Mouse (Mus musculus): ENCODE results near the gene Dld. TPM values are rescaled to one million over a fixed set of nuclear protein-coding genes. Genes with fewer than 3 reads are reported as not detected.

The Dld gene
- polyA plus RNA-seq, 1 experiment from 2014 or later, result 141 TPM

DNA sequence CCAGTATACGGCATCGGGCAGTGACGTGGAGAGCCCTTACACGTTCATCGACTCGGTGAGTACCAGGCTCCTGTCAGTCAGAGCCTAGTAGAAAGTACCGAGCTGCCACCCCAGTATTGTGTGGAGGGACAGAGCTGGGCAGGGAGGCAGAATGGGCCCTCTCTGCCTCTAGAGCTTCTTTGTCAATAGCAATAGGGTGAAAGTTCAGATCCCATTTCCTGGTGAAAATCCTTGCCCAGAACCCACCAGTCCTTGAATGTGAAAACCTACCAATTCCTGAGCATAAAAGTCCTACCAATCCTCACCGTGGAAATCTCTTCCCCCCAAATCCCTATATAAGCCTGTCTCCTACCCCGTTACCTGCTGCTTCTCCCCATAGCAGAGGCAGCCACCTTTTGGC lies 51.0 kb downstream of the Dld start:
- no peak overlapping the region for H3K4me2 ChIP-seq (ENCODE audit: low read depth)
- no peak overlapping the region for H3K9ac ChIP-seq (ENCODE audit: low read length)
- DNase-seq (ENCODE audit: low spot score) (no peak), ATAC-seq (ENCODE audit: insufficient read depth, low FRiP score, low TSS enrichment) (no peak)
- H3K4me3 ChIP-seq (ENCODE audit: low read depth, low read length), result no peak overlapping the region
- 94% methylated on average over 9 of the region's 9 CpGs for WGBS
- no peaks in the 10 kb centered on the region for H3K27me3 ChIP-seq (ENCODE audit: control insufficient read depth, insufficient read depth, low read length)
- H3K27ac ChIP-seq (ENCODE audit: low read depth, low read length), result no peak overlapping the region
- H3K36me3 ChIP-seq (ENCODE audit: control insufficient read depth, insufficient read depth, low read length), result peaks cover under 1% of the 10 kb centered on the region
- H3K9me3 ChIP-seq (ENCODE audit: control insufficient read depth, low read length), result no peaks in the 10 kb centered on the region
- peaks cover 2% of the 10 kb centered on the region; the same call in 1 of the 2 replicates for H3K4me1 ChIP-seq (ENCODE audit: control insufficient read depth, insufficient read depth, low read length)

DNA sequence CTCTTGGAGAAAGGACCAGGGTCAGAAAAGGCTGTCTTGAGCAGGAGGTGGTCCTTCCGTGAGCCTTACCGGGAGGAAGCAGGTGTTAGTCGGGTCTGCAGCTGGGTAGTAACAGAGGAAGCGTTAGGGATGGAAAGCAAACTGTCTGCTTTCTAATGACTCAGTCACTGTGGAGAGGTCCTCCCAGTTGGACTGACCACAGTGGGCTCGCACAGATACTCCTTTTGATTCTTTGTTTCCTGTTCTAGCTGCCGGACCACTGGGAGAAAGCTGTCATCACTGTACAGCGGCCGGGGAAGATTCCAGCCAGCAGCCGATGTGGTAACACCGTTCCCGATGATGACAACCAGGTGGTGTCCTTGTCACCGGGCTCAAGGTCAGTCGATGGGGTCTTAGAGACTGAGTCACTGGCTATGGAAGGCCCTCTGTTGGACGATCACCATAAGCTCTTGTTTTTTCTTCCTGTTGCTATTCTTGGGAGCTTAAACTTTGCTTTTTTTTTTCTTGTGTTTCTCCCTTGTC lies 51.5 kb downstream of the Dld start:
- no peaks in the 10 kb centered on the region; the same call in 1 of the 2 replicates for H3K36me3 ChIP-seq (ENCODE audit: control insufficient read depth, insufficient read depth, low read length)
- H3K9ac ChIP-seq (ENCODE audit: low read length), result no peak overlapping the region
- no peaks in the 10 kb centered on the region for H3K27me3 ChIP-seq (ENCODE audit: control insufficient read depth, insufficient read depth, low read length)
- H3K4me2 ChIP-seq (ENCODE audit: low read depth), result no peak overlapping the region
- H3K4me3 ChIP-seq (ENCODE audit: low read depth, low read length), result no peak overlapping the region
- WGBS, result 85% methylated on average over 14 of the region's 14 CpGs
- no peak overlapping the region for H3K27ac ChIP-seq (ENCODE audit: low read depth, low read length)
- ATAC-seq (ENCODE audit: insufficient read depth, low FRiP score, low TSS enrichment), result no peak
- no peak for DNase-seq (ENCODE audit: low spot score)
- no peaks in the 10 kb centered on the region for H3K9me3 ChIP-seq (ENCODE audit: control insufficient read depth, low read length)
- H3K4me1 ChIP-seq (ENCODE audit: control insufficient read depth, insufficient read depth, low read length), result peaks cover 2% of the 10 kb centered on the region; the same call in 1 of the 2 replicates

DNA sequence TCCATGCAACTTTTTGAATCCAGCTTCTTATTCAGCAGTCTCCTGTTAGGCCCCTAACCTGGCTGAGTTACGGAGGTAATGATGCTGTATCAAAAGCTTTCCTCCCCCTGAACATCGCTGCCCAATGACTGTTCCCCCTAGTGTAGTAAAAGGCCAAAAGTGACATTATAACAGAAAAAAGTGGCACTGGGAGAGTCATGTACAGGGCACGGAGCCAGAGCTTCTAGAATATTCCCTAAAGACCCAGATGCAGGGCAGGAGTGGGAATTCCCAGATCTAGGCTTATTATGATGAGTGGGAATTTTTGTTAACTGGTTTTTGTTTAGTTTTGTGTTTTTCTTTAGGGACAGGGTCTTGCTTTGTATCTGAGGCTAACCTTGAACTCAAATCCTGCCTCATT lies 52.1 kb downstream of the Dld start:
- H3K4me2 ChIP-seq (ENCODE audit: low read depth), result no peak overlapping the region
- ATAC-seq (ENCODE audit: insufficient read depth, low FRiP score, low TSS enrichment) (no peak), DNase-seq (ENCODE audit: low spot score) (no peak)
- H3K9me3 ChIP-seq (ENCODE audit: control insufficient read depth, low read length), result no peaks in the 10 kb centered on the region
- H3K9ac ChIP-seq (ENCODE audit: low read length), result no peak overlapping the region
- H3K36me3 ChIP-seq (ENCODE audit: control insufficient read depth, insufficient read depth, low read length), result no peaks in the 10 kb centered on the region; the same call in 1 of the 2 replicates
- no peak overlapping the region for H3K27ac ChIP-seq (ENCODE audit: low read depth, low read length)
- H3K27me3 ChIP-seq (ENCODE audit: control insufficient read depth, insufficient read depth, low read length), result no peaks in the 10 kb centered on the region
- 84% methylated on average over 3 of the region's 3 CpGs for WGBS
- no peak overlapping the region for H3K4me3 ChIP-seq (ENCODE audit: low read depth, low read length)
- peaks cover 2% of the 10 kb centered on the region; the same call in 1 of the 2 replicates for H3K4me1 ChIP-seq (ENCODE audit: control insufficient read depth, insufficient read depth, low read length)

DNA sequence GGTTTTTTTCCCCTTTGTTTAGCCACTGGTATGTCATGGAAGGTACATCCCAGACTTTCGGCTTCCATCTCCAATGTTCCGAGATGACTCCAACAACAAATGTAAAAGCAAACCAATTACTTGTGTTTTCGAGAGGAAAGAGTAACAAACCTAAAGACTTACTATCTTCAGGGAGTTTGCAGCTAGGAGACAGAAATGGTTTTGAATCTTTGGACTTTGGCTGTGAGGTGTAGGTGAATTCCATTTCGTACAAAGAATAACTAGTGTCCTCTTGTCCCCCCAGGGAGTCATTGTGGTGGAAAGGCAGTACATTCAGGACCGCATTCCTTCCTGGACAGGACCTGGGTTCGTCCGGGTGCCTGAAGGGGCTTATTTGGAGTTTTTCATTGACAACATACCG lies 52.7 kb downstream of the Dld start:
- Histone ChIP-seq H3K9me3 (ENCODE audit: control insufficient read depth, low read length) (no peaks in the 10 kb centered on the region), H3K9ac (ENCODE audit: low read length) (no peak overlapping the region), H3K36me3 (ENCODE audit: control insufficient read depth, insufficient read depth, low read length) (no peaks in the 10 kb centered on the region; the same call in 1 of the 2 replicates), H3K4me3 (ENCODE audit: low read depth, low read length) (no peak overlapping the region), H3K4me2 (ENCODE audit: low read depth) (no peak overlapping the region), H3K4me1 (ENCODE audit: control insufficient read depth, insufficient read depth, low read length) (peaks cover 2% of the 10 kb centered on the region; the same call in 1 of the 2 replicates), H3K27ac (ENCODE audit: low read depth, low read length) (no peak overlapping the region), H3K27me3 (ENCODE audit: control insufficient read depth, insufficient read depth, low read length) (no peaks in the 10 kb centered on the region)
- no peak for ATAC-seq (ENCODE audit: insufficient read depth, low FRiP score, low TSS enrichment)
- 89% methylated on average over 8 of the region's 8 CpGs for WGBS
- no peak for DNase-seq (ENCODE audit: low spot score)

DNA sequence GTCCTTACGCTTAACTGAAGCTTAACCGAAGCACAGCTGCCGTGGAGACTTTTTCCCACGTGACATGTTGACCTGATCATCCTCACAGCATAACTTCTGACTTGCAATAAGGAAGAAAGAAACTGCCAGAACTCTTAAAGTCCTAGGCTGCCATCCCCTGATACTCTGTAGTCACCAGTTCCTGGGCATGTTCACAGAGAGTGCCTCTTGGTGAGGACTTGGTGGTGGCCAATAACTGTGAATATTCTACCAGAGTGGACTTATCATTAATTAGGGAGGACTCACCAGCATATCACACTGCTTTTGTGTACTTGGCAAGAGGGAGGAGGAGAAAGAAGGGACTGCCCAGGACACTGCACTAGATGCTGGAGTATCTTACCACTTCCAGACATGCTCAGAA lies 53.1 kb downstream of the Dld start:
- no peaks in the 10 kb centered on the region; the same call in 1 of the 2 replicates for H3K36me3 ChIP-seq (ENCODE audit: control insufficient read depth, insufficient read depth, low read length)
- DNase-seq (ENCODE audit: low spot score) (no peak), ATAC-seq (ENCODE audit: insufficient read depth, low FRiP score, low TSS enrichment) (no peak)
- no peak overlapping the region for H3K4me2 ChIP-seq (ENCODE audit: low read depth)
- no peak overlapping the region for H3K4me3 ChIP-seq (ENCODE audit: low read depth, low read length)
- H3K27me3 ChIP-seq (ENCODE audit: control insufficient read depth, insufficient read depth, low read length), result no peaks in the 10 kb centered on the region
- H3K9ac ChIP-seq (ENCODE audit: low read length), result no peak overlapping the region
- H3K27ac ChIP-seq (ENCODE audit: low read depth, low read length), result no peak overlapping the region
- H3K4me1 ChIP-seq (ENCODE audit: control insufficient read depth, insufficient read depth, low read length), result peaks cover 2% of the 10 kb centered on the region; the same call in 1 of the 2 replicates
- 92% methylated on average over 4 of the region's 4 CpGs for WGBS
- H3K9me3 ChIP-seq (ENCODE audit: control insufficient read depth, low read length), result no peaks in the 10 kb centered on the region

DNA sequence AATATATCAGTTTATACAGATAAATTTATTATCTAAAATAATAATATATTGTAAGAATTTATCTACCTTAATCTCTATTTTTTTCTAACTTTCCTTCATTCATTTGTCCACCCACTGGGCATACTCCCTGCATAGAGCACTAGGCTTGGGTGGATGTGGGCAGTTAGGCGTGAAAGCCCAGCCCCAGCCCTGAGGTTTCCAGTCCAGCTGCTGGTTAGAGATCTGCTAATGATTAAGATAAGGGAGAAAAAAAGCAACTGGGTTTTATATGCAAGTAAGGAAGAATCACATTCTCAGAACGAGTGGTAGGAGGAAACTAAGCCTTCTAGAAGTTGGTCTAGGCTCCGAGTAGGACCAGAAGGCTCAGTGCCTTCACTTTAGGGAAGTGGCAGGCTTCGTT lies 55.2 kb downstream of the Dld start:
- Histone ChIP-seq H3K9ac (ENCODE audit: low read length) (no peak overlapping the region), H3K27me3 (ENCODE audit: control insufficient read depth, insufficient read depth, low read length) (no peaks in the 10 kb centered on the region), H3K36me3 (ENCODE audit: control insufficient read depth, insufficient read depth, low read length) (no peaks in the 10 kb centered on the region; the same call in 1 of the 2 replicates), H3K9me3 (ENCODE audit: control insufficient read depth, low read length) (no peaks in the 10 kb centered on the region), H3K4me3 (ENCODE audit: low read depth, low read length) (no peak overlapping the region), H3K4me2 (ENCODE audit: low read depth) (no peak overlapping the region), H3K27ac (ENCODE audit: low read depth, low read length) (no peak overlapping the region), H3K4me1 (ENCODE audit: control insufficient read depth, insufficient read depth, low read length) (peaks cover 2% of the 10 kb centered on the region; the same call in 1 of the 2 replicates)
- 82% methylated on average over 4 of the region's 4 CpGs for WGBS
- DNase-seq (ENCODE audit: low spot score) (no peak), ATAC-seq (ENCODE audit: insufficient read depth, low FRiP score, low TSS enrichment) (no peak)

DNA sequence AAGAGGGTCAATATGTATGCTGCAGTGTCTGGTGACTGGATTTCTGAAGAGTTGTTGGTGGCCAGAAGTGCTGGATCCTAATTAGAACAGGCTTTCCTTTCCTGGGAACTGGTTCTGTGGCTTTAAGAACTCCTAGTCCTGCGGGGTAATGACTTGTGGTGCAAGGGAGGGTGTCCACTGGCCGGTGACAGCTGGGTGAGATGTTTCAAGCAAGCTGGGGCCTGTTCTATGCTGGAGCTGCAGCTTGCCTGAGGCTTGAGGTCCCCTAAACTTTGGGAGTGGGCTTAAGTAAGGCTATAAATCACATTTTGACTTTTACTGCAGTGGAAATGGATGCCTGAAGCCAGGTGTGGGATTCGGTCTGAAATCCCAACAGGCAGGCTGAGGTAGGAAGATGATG lies 55.7 kb downstream of the Dld start:
- no peak for ATAC-seq (ENCODE audit: insufficient read depth, low FRiP score, low TSS enrichment)
- 31% methylated on average over 3 of the region's 3 CpGs for WGBS
- H3K4me2 ChIP-seq (ENCODE audit: low read depth), result no peak overlapping the region
- DNase-seq (ENCODE audit: low spot score), result no peak
- no peaks in the 10 kb centered on the region for H3K27me3 ChIP-seq (ENCODE audit: control insufficient read depth, insufficient read depth, low read length)
- no peak overlapping the region for H3K9ac ChIP-seq (ENCODE audit: low read length)
- no peaks in the 10 kb centered on the region for H3K9me3 ChIP-seq (ENCODE audit: control insufficient read depth, low read length)
- no peak overlapping the region for H3K27ac ChIP-seq (ENCODE audit: low read depth, low read length)
- H3K36me3 ChIP-seq (ENCODE audit: control insufficient read depth, insufficient read depth, low read length), result no peaks in the 10 kb centered on the region; the same call in 1 of the 2 replicates
- peaks cover 2% of the 10 kb centered on the region; the same call in 1 of the 2 replicates for H3K4me1 ChIP-seq (ENCODE audit: control insufficient read depth, insufficient read depth, low read length)
- H3K4me3 ChIP-seq (ENCODE audit: low read depth, low read length), result no peak overlapping the region

DNA sequence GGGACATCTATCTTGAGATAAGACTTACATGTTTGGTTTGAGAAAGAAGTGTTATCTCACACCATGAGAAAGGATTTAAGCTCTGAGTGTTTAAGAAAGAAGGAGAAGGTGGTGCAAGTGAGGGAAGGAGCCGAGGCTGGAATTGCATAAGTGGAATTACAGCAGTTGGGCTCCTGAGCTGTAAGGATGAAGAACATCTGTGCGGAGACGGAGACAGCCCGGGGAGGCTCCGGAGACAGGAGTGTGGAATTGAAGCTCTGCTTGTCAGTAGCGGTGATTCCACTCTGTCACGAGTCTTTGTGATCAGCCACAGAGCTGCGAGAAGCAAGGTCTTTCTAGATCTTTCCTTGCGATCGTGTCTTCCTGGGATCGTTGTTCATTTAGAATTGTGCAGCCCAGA lies 56.3 kb downstream of the Dld start:
- DNase-seq (ENCODE audit: low spot score), result no peak
- Histone ChIP-seq H3K4me3 (ENCODE audit: low read depth, low read length) (no peak overlapping the region), H3K36me3 (ENCODE audit: control insufficient read depth, insufficient read depth, low read length) (no peaks in the 10 kb centered on the region; the same call in 1 of the 2 replicates), H3K9me3 (ENCODE audit: control insufficient read depth, low read length) (no peaks in the 10 kb centered on the region), H3K27me3 (ENCODE audit: control insufficient read depth, insufficient read depth, low read length) (no peaks in the 10 kb centered on the region), H3K9ac (ENCODE audit: low read length) (no peak overlapping the region), H3K4me2 (ENCODE audit: low read depth) (no peak overlapping the region), H3K27ac (ENCODE audit: low read depth, low read length) (no peak overlapping the region), H3K4me1 (ENCODE audit: control insufficient read depth, insufficient read depth, low read length) (peaks cover 2% of the 10 kb centered on the region; the same call in 1 of the 2 replicates)
- WGBS, result 65% methylated on average over 11 of the region's 11 CpGs
- ATAC-seq (ENCODE audit: insufficient read depth, low FRiP score, low TSS enrichment), result no peak

DNA sequence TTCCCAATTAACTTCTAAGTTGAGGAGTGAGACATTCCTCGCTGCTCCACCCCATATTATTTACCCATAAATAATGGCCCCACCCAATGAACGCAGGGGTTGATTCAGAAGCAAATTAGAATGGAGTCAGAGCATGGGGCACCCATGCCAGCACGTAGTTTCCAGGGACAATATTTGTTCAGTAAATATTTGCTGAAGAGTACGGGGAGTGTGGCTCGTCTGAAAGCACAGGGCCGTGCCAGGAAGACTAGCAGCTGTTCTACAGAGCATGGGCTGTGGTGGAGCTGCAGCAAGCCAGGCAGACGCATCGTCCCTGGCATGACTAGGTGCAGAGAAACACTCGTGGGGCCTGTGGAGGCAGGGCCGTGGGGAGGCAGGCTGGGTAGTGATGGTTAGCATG lies 56.7 kb downstream of the Dld start:
- ATAC-seq (ENCODE audit: insufficient read depth, low FRiP score, low TSS enrichment), result no peak
- H3K4me1 ChIP-seq (ENCODE audit: control insufficient read depth, insufficient read depth, low read length), result peaks cover 2% of the 10 kb centered on the region; the same call in 1 of the 2 replicates
- H3K36me3 ChIP-seq (ENCODE audit: control insufficient read depth, insufficient read depth, low read length), result no peaks in the 10 kb centered on the region; the same call in 1 of the 2 replicates
- H3K9ac ChIP-seq (ENCODE audit: low read length), result no peak overlapping the region
- H3K27ac ChIP-seq (ENCODE audit: low read depth, low read length), result no peak overlapping the region
- no peak overlapping the region for H3K4me2 ChIP-seq (ENCODE audit: low read depth)
- DNase-seq (ENCODE audit: low spot score), result no peak
- no peaks in the 10 kb centered on the region for H3K27me3 ChIP-seq (ENCODE audit: control insufficient read depth, insufficient read depth, low read length)
- 55% methylated on average over 10 of the region's 10 CpGs for WGBS
- no peak overlapping the region for H3K4me3 ChIP-seq (ENCODE audit: low read depth, low read length)
- no peaks in the 10 kb centered on the region for H3K9me3 ChIP-seq (ENCODE audit: control insufficient read depth, low read length)
